12 mouse cellular contexts compared by ENCODE assay signal in genomic region chr4:127416906-127417305, GRCm38 (mm10). TPM values are rescaled to one million over a fixed set of nuclear protein-coding genes. Genes with fewer than 3 reads are reported as not detected.
A peak's percentile ranks its signal among the peaks of the same experiment; 100 is the strongest.
DNase-seq lines count a peak whose midpoint lies in the region; ATAC-seq and TF ChIP-seq lines count a peak whose summit lies in the region.
"Had no signal": no experiment of that assay in that cellular context is flagged by ENCODE, and none has a peak within 500 bp of the region (broad histone marks: within the 10 kb centered on the region; RNA-seq: fewer than 3 reads in every experiment).

No protein-coding gene starts in this region.

- no peak for DNase-seq in neural tube, embryonic 10.5 days (ENCODE audit: extremely low spot score, low spot score)
- peak; percentile 84 for DNase-seq in hindbrain, postnatal 0 days (ENCODE audit: low spot score)
- no peak for DNase-seq in B cell, adult 2 months
- DNase-seq: retina, postnatal 1 day had no signal

- WGBS in hindbrain, embryonic 13.5 days = 41% methylated on average over 7 of the region's 7 CpGs
- WGBS in hindbrain, embryonic 12.5 days = 60% methylated on average over 7 of the region's 7 CpGs
- 43% methylated on average over 7 of the region's 7 CpGs for WGBS in neural tube, embryonic 13.5 days
- WGBS in hindbrain, postnatal 0 days = 28% methylated on average over 7 of the region's 7 CpGs
- WGBS in stomach, embryonic 15.5 days = 17% methylated on average over 7 of the region's 7 CpGs

- H3K4me3 ChIP-seq in hindbrain, embryonic 13.5 days = no peak overlapping the region
- no peak overlapping the region for H3K4me3 ChIP-seq in hindbrain, embryonic 12.5 days
- H3K4me3 ChIP-seq in neural tube, embryonic 13.5 days = no peak overlapping the region
- H3K4me3 ChIP-seq in hindbrain, postnatal 0 days (ENCODE audit: low read length) = no peak overlapping the region; the same call in 1 of the 2 replicates
- H3K4me3 ChIP-seq in stomach, embryonic 15.5 days (replicated peaks) = peak overlapping the region; percentile 18
- H3K4me3 ChIP-seq: embryonic facial prominence, embryonic 13.5 days; heart, embryonic 10.5 days; layer of hippocampus, adult 2 months had no signal

- no peaks in the 10 kb centered on the region for H3K9me3 ChIP-seq in hindbrain, embryonic 13.5 days
- no peaks in the 10 kb centered on the region for H3K9me3 ChIP-seq in hindbrain, embryonic 12.5 days (replicated peaks)
- H3K9me3 ChIP-seq in neural tube, embryonic 13.5 days = no peaks in the 10 kb centered on the region
- no peaks in the 10 kb centered on the region for H3K9me3 ChIP-seq in hindbrain, postnatal 0 days (ENCODE audit: low read length)
- H3K9me3 ChIP-seq in stomach, embryonic 15.5 days = no peaks in the 10 kb centered on the region
- H3K9me3 ChIP-seq: embryonic facial prominence, embryonic 13.5 days; heart, embryonic 10.5 days had no signal

- peak overlapping the region; percentile 68 for H3K27ac ChIP-seq in hindbrain, embryonic 13.5 days
- H3K27ac ChIP-seq in hindbrain, embryonic 12.5 days = no peak overlapping the region
- H3K27ac ChIP-seq in neural tube, embryonic 13.5 days (replicated peaks) = peak overlapping the region; percentile 3; the same call in 1 of the 2 replicates
- H3K27ac ChIP-seq in hindbrain, postnatal 0 days = peak overlapping the region; percentile 59
- H3K27ac ChIP-seq in stomach, embryonic 15.5 days = peak overlapping the region; percentile 63
- H3K27ac ChIP-seq: embryonic facial prominence, embryonic 13.5 days; heart, embryonic 10.5 days; layer of hippocampus, adult 2 months; macrophage had no signal

- TF ChIP-seq CTCF in hindbrain, postnatal 0 days (IDR thresholded peaks at IDR 0.05; ENCODE audit: low read depth) = no peak

- no peaks in the 10 kb centered on the region for H3K36me3 ChIP-seq in hindbrain, embryonic 13.5 days
- no peaks in the 10 kb centered on the region for H3K36me3 ChIP-seq in hindbrain, embryonic 12.5 days
- H3K36me3 ChIP-seq in neural tube, embryonic 13.5 days = no peaks in the 10 kb centered on the region
- H3K36me3 ChIP-seq in hindbrain, postnatal 0 days (ENCODE audit: insufficient read depth, low read length) = no peaks in the 10 kb centered on the region
- H3K36me3 ChIP-seq in stomach, embryonic 15.5 days = no peaks in the 10 kb centered on the region
- H3K36me3 ChIP-seq: embryonic facial prominence, embryonic 13.5 days; heart, embryonic 10.5 days had no signal

- peak overlapping the region; percentile 26; the same call in 1 of the 2 replicates for H3K9ac ChIP-seq in hindbrain, embryonic 13.5 days
- no peak overlapping the region for H3K9ac ChIP-seq in hindbrain, embryonic 12.5 days
- H3K9ac ChIP-seq in neural tube, embryonic 13.5 days = no peak overlapping the region
- no peak overlapping the region; the same call in 1 of the 2 replicates for H3K9ac ChIP-seq in hindbrain, postnatal 0 days (replicated peaks; ENCODE audit: low read length)
- H3K9ac ChIP-seq in stomach, embryonic 15.5 days = no peak overlapping the region
- H3K9ac ChIP-seq: embryonic facial prominence, embryonic 13.5 days had no signal

- peaks cover 56% of the 10 kb centered on the region for H3K4me1 ChIP-seq in hindbrain, embryonic 13.5 days (replicated peaks)
- H3K4me1 ChIP-seq in hindbrain, embryonic 12.5 days = peaks cover 34% of the 10 kb centered on the region
- H3K4me1 ChIP-seq in neural tube, embryonic 13.5 days (replicated peaks) = peaks cover 58% of the 10 kb centered on the region
- peaks cover 24% of the 10 kb centered on the region for H3K4me1 ChIP-seq in hindbrain, postnatal 0 days (ENCODE audit: insufficient read depth, low read length)
- H3K4me1 ChIP-seq in stomach, embryonic 15.5 days = peaks cover 37% of the 10 kb centered on the region

- no peak overlapping the region for H3K4me2 ChIP-seq in hindbrain, embryonic 13.5 days
- H3K4me2 ChIP-seq in hindbrain, embryonic 12.5 days (replicated peaks) = no peak overlapping the region
- no peak overlapping the region for H3K4me2 ChIP-seq in neural tube, embryonic 13.5 days
- H3K4me2 ChIP-seq in hindbrain, postnatal 0 days (ENCODE audit: low read depth, low read length) = peak overlapping the region; percentile 34
- H3K4me2 ChIP-seq in stomach, embryonic 15.5 days = peak overlapping the region; percentile 42
- H3K4me2 ChIP-seq: embryonic facial prominence, embryonic 13.5 days had no signal

- ATAC-seq in hindbrain, embryonic 13.5 days (ENCODE audit: low FRiP score) = no peak
- no peak for ATAC-seq in hindbrain, embryonic 12.5 days (ENCODE audit: low FRiP score)
- ATAC-seq in neural tube, embryonic 13.5 days (ENCODE audit: low read depth) = no peak
- ATAC-seq in hindbrain, postnatal 0 days = peak; percentile 60; the same call in 1 of the 2 replicates
- ATAC-seq in stomach, embryonic 15.5 days (ENCODE audit: insufficient read depth, low FRiP score, low read depth) = peak; percentile 45; the same call in 1 of the 2 replicates

- H3K27me3 ChIP-seq in hindbrain, embryonic 13.5 days = no peaks in the 10 kb centered on the region
- H3K27me3 ChIP-seq in hindbrain, embryonic 12.5 days = no peaks in the 10 kb centered on the region
- no peaks in the 10 kb centered on the region for H3K27me3 ChIP-seq in neural tube, embryonic 13.5 days
- H3K27me3 ChIP-seq in hindbrain, postnatal 0 days (ENCODE audit: insufficient read depth, low read length) = no peaks in the 10 kb centered on the region
- H3K27me3 ChIP-seq in stomach, embryonic 15.5 days (replicated peaks) = no peaks in the 10 kb centered on the region
- H3K27me3 ChIP-seq: embryonic facial prominence, embryonic 13.5 days had no signal

RNA-seq across cellular contexts. Expression of gene Gjb5, which starts 58.9 kb away (rescaled TPM):
- 0.18 and 0.25 TPM in 2 replicates for polyA plus RNA-seq in hindbrain, embryonic 13.5 days (2015; fragmentation: Nextera tagmentation; extraction: Ambion mirVana)
- polyA plus RNA-seq in hindbrain, embryonic 12.5 days (2016; fragmentation: Nextera tagmentation; extraction: Ambion mirVana) = 0.30 and 0.44 TPM in 2 replicates
- 0.22 and 0.45 TPM in 2 replicates for polyA plus RNA-seq in neural tube, embryonic 13.5 days (2015; fragmentation: Nextera tagmentation; extraction: Ambion mirVana)
- 0.40 and 0.73 TPM in 2 replicates for total RNA-seq in hindbrain, postnatal 0 days (2014; rRNA removed)
- polyA plus RNA-seq in hindbrain, postnatal 0 days (2015; fragmentation: Nextera tagmentation; extraction: Ambion mirVana) = 0.51 and 0.57 TPM in 2 replicates
- polyA plus RNA-seq in stomach, embryonic 15.5 days (2015; fragmentation: Nextera tagmentation; extraction: Ambion mirVana) = 0.76 and 0.90 TPM in 2 replicates
- total RNA-seq: layer of hippocampus, adult 2 months had no signal
- polyA plus RNA-seq: macrophage had no signal

Comparison
In these comparisons a context has a peak if more than half of its experiments do, and no peak if none do; other contexts are left out.
1. ATAC-seq: peak in hindbrain, postnatal 0 days (single experiment) and stomach, embryonic 15.5 days (single experiment); none in hindbrain, embryonic 13.5 days (single experiment), hindbrain, embryonic 12.5 days (single experiment) and neural tube, embryonic 13.5 days (single experiment).
2. H3K4me2 ChIP-seq: peak in hindbrain, postnatal 0 days (single experiment) and stomach, embryonic 15.5 days (single experiment); none in hindbrain, embryonic 13.5 days (single experiment), hindbrain, embryonic 12.5 days (single experiment) and neural tube, embryonic 13.5 days (single experiment).